In the genomic region with DNA sequence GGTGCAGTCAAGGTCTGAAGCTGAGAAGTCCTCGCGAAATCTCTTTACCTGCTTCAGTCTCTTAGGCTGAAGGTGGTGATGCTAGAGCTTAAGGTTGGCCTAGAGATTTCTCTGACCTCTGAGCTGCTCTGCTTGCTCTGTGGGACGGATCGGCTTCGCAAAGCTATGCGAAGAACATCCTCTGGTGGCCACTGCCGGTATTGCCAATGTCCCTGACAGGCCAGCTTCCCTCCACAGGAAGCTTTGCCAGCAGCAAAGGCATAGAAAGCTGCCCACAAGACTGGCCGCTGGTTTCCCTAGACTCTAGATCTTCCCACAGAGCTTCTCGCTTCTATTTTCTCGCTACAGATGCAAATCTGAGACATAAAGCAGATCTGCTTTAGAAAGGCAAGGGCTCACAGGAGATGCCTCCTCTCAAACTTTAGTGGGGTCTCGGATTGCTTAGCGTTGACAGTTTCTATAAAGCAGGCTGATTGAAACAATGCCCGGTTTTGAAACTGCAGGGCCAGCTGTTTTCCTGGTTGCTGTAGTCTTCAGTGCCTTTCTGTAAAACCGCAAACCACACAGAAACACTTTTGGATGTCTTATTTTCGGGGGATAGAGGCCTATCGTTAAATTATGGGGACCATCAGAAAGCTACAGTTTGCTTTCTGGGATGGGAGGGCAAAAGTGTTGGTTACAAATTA, we compare ENCODE assay signal across 1 mouse cellular context.
A peak's percentile ranks its signal among the peaks of the same experiment; 100 is the strongest.
TF ChIP-seq lines count a peak whose summit lies in the region.

No protein-coding gene starts in this region.

TF ChIP-seq in CH12.LX, 34 proteins besides CTCF, POLR2A, EP300 and RAD21 (continued from another document):
- TF ChIP-seq MEF2A (IDR thresholded peaks at IDR 0.05; ENCODE audit: borderline replicate concordance, low read depth, low read length), result peak; percentile 62; the same call in 1 of the 2 replicates
